Mouse (Mus musculus): ENCODE results near the gene Slc10a7.
"Not testable (repeated sequence)": the region's sequence is repeated elsewhere in the genome, so short reads cannot be mapped to it uniquely, and the experiment has no call there.

Gene Slc10a7

GRCm38 (mm10) chr8:78545153-78545817 is 36.1 kb downstream of the Slc10a7 start:
- not testable (repeated sequence) for DNase-seq (ENCODE audit: low read depth, low spot score)

GRCm38 (mm10) chr8:78549971-78550751 is 41.0 kb downstream of the Slc10a7 start:
- DNase-seq (ENCODE audit: low read depth, low spot score) = no peak

DNA sequence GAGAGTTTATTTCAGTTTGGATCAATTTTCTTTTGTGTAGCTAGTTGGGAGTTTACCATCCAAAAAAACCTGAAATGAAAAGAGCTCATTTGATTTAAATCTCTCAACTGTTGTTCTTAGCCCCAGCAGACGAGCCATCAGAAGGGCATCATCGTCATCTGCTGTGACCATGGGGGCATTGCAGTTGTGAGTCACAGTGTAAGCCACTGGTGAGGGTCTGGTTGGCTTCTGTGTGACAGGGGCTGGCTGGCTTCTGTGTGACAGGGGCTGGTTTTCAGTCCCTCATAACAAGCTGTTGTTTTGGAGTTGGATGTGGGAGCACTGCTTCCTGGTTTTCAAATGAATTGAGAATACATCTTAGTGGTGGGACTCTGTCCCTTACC is 41.6 kb downstream of the Slc10a7 start:
- DNase-seq (ENCODE audit: low read depth, low spot score) = no peak

DNA sequence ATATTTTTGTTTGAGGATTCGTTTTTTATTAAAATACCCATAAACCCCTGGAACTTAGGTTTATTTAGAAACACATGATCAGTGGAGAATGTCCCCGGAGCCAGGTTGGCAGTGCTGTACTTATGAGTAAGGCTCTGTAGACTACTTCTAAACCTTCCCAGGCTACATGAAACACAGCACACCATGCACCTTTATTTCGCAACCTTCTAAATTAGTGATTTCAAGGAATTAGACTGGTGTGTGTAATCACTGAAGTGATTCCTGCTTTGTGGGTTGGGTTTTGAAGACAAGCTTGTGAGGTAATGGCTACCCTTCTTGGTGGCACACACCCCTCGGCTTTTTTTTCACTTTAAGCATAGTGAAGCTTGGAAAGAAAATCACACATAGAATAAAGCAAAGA is 46.7 kb downstream of the Slc10a7 start:
- no peak for DNase-seq (ENCODE audit: low read depth, low spot score)

DNA sequence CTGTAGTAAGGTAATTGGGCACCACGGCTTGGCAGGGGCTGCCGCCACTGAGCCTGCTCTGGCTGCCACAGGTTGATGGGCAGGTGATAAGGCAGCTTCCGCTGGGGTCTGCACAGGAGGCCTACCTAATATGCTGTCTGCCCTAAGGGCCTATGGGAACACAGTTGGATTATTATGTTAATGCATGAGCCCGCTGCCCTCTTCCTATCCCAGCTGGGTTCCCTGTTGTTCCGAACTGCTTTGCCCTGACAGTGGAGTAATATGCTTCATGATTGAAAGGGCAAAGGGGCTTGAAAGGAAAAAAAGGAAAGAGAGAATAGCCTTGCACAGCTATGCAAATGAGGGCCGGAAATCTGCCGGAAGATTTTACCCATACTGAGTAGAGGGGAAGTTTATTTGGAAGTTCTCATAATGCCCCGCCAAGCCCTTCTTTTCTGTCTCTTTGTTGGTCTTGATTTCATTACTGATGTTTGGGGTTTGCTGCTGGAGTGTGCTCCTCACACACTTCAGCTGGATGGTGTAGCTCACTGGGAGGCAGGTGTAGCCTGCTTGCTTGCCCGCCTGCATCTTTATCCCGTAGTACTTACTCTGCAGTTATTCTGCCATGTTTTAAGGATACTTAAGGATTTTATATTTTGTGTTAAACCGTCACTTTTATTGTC is 47.8 kb downstream of the Slc10a7 start:
- DNase-seq (ENCODE audit: low read depth, low spot score) = no peak

- peak; percentile 20 for DNase-seq (ENCODE audit: low read depth, low spot score)
Observed at GRCm38 (mm10) chr8:78561620-78562019, 52.5 kb downstream of the Slc10a7 start.

GRCm38 (mm10) chr8:78563466-78564058 is 54.4 kb downstream of the Slc10a7 start:
- no peak for DNase-seq (ENCODE audit: low read depth, low spot score)

DNA sequence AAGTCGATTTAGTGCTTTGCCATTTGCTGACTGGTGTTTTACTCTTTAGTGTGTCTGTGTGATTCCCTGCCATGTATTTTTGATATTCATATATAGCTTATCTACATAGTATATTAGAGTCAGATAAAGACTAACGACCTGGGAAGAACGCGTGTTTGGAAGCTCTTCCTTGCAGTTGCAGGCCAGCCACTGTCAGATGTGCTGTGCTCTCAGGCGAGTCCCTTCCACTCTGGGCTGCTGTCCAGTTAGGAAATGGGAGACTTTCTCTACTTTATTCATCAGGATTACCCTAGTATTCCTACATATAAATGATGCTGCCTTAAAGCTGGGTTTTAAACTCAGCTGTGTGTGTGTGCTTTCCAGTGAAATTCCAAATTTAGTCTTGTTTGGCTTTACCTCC is 55.1 kb downstream of the Slc10a7 start:
- no peak for DNase-seq (ENCODE audit: low read depth, low spot score)

DNA sequence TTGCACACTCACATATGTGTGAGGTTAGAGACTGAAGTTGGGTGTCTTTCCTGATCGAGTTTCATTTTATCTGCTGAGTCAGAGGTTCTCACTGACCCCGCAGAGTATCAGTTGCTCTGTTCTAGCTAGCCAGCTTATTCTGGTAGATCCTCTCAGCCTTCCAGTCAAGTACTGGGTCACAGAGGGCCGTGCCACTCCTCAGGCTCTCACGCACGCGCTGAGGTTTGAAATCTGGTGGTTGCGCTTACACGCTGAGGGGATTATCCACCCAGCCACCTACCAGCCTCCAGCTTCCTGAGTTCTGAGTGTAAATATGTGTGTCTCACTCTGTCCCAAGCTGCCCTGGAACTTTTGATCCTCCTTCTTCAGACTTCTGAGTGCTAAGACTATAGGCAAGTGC is 59.0 kb downstream of the Slc10a7 start:
- DNase-seq (ENCODE audit: low read depth, low spot score) = no peak

GRCm38 (mm10) chr8:78571528-78571927 is 62.4 kb downstream of the Slc10a7 start:
- no peak for DNase-seq (ENCODE audit: low read depth, low spot score)

DNA sequence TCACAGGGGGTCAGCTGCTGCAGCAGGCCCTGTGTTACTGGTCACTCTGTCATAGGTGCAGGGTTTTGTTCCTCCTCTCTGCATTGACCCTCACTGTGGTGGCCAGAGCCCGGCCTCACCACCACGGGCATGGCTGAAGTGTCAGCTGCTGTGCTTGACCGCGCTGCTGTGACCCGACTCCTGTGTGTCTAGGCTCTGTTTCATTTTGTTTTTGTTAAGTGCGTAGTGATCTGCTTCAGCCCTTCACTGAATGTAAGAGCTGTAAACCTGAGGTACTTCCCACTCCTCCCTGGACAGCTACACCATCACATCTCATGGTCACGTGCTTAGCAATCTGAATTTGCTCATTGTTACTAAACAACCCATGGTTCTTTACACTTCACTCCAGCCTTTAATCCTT is 65.1 kb downstream of the Slc10a7 start:
- no peak for DNase-seq (ENCODE audit: low read depth, low spot score)

GRCm38 (mm10) chr8:78577569-78577968 is 68.4 kb downstream of the Slc10a7 start:
- DNase-seq (ENCODE audit: low read depth, low spot score) = no peak

- DNase-seq (ENCODE audit: low read depth, low spot score) = no peak
Observed at GRCm38 (mm10) chr8:78578036-78578435, 68.9 kb downstream of the Slc10a7 start.

DNA sequence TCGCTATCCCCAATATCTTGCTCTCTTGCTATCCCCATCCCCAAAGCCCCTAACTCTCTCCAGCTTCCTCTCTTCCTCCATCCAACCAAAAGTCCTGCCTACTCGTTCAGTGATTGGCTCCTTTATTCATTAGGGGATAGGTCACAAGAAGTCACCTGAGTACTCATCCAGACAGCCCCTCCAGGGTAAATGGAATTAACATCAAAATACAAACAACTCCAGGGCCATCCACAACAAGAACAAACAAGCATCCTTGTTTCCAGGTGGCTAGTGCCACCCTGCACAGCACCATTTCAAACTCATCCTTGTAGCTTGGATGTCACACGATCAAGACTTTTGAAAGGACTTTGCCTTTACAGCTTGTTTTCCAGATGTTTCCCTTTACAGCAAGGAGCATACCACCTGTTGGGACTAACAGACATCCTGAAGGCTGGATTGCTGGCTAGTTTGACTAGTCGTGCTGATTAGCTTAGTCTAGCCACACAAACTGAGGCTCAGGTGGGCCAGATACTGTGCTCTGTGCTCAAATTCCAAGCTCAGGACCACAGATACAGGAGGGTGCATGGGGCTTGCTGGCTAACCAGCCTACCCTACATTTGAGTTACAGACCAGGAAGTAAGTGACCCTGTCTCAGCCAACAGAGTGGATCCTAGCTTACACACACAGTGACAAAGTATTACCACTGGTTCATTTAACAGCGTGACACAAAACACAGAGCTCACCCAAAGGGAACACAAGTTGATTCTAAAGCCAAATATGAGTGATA is 75.0 kb downstream of the Slc10a7 start:
- DNase-seq (ENCODE audit: low read depth, low spot score) = peak; percentile 6

DNA sequence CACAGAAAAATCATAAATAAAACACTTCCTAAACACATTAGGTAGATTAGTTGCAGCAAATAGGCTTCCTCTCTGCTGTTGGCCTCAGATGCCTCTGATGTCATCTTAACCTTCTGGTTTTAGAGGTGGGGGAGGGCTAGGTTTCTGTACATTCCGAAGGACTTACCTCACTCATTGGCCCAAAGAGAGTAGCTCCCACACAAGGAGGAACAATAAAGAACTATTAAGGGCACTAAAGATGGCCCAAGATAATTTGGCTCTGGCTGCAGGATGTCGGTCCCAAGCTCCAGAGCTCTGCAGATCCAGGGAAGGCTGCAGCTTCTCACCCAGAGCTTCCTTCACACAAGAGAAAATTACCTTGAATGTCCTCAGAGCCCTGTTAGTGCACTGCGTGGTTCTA is 75.7 kb downstream of the Slc10a7 start:
- DNase-seq (ENCODE audit: low read depth, low spot score) = peak; percentile 75

- no peak for DNase-seq (ENCODE audit: low read depth, low spot score)
Observed at GRCm38 (mm10) chr8:78595481-78595908, 86.3 kb downstream of the Slc10a7 start.

DNA sequence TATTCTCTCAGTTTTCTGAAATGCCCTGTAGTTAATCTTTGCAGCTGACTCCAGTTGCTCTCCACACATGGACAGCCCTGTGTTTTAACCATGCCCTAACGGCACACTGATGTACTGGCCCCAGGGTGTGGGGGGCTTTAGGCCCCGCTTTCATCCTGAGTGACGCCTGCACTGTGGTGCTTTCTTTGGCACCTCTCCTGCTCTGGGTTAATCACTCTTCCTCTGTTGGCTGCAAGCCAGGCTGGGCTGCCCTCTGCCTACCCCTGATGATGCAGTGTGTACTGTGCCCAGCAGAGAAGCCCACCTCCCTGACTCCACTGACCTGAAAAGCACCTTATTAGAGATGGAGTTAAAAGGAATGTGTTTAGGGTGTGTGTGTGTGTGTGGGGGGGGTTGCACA is 89.1 kb downstream of the Slc10a7 start:
- DNase-seq (ENCODE audit: low read depth, low spot score) = no peak

DNA sequence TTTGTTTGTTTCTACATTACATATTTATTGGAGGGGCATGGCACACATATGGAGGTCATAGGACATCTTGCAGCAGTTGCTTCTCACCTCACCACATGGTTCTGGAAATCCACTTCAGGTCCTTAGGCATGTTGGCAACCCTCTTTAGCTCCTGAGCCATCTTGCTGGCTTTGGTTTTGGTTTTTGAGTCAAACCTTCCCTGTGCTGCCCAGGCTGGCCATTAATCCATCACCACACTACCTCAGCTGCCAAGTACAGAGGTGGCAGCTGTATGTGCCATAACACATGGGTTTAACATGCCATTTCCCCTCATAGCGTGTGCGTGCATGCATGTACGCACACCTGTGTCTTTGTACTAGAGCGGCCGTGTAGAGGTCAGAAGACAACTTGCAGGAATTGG is 93.9 kb downstream of the Slc10a7 start:
- DNase-seq (ENCODE audit: low read depth, low spot score) = no peak

GRCm38 (mm10) chr8:78604426-78604825 is 95.3 kb downstream of the Slc10a7 start:
- no peak for DNase-seq (ENCODE audit: low read depth, low spot score)

GRCm38 (mm10) chr8:78609301-78609700 is 100.2 kb downstream of the Slc10a7 start:
- no peak for DNase-seq (ENCODE audit: low read depth, low spot score)

GRCm38 (mm10) chr8:78611019-78611418 is 101.9 kb downstream of the Slc10a7 start:
- DNase-seq (ENCODE audit: low read depth, low spot score) = no peak

DNA sequence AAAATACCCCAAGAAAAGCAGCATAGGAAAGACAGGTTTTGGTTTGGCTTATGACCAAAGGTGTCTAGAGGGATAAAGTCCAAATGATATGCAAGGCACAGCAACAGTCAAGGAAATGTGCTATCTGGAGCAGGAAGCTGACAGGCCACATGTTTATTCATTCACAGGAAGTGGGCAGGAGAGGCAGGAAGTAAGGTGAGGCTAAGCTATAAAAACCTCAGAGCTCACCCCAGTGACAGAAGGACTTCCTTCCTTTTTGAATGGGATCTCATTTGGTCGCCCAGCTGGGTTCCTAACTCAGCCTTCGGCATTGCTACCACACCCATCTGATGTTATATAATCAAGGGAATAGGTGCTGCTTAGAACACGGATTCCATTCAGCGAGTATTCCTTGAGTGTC is 113.2 kb downstream of the Slc10a7 start:
- no peak for DNase-seq (ENCODE audit: low read depth, low spot score)

Data from 3T3-L1 (cell line).